Comparison of ENCODE assay signal across 10 mouse cellular contexts in genomic region chr2:120129252-120129908, GRCm38 (mm10). TPM values are rescaled to one million over a fixed set of nuclear protein-coding genes. Genes with fewer than 3 reads are reported as not detected.
DNase-seq lines count a peak whose midpoint lies in the region; ATAC-seq and TF ChIP-seq lines count a peak whose summit lies in the region.
"Had no signal": no experiment of that assay in that cellular context is flagged by ENCODE, and none has a peak within 500 bp of the region (broad histone marks: within the 10 kb centered on the region; RNA-seq: fewer than 3 reads in every experiment).

No protein-coding gene starts in this region.

- H3K9me3 ChIP-seq in liver, embryonic 12.5 days (replicated peaks): no peaks in the 10 kb centered on the region
- no peaks in the 10 kb centered on the region for H3K9me3 ChIP-seq in embryonic facial prominence, embryonic 13.5 days

- H3K4me3 ChIP-seq in heart, adult 2 months: no peak overlapping the region
- no peak overlapping the region for H3K4me3 ChIP-seq in liver, adult 2 months (ENCODE audit: insufficient read depth, low read depth, low read length)
- H3K4me3 ChIP-seq in liver, embryonic 12.5 days: no peak overlapping the region
- H3K4me3 ChIP-seq in embryonic facial prominence, embryonic 13.5 days: no peak overlapping the region
- no peak overlapping the region for H3K4me3 ChIP-seq in macrophage (ENCODE audit: inconsistent target)
- no peak overlapping the region for H3K4me3 ChIP-seq in thymus, adult 2 months (ENCODE audit: control insufficient read depth, insufficient read depth, low read length)

- no peak for DNase-seq in heart, adult 2 months
- no peak for DNase-seq in heart, postnatal 36 days
- DNase-seq in liver, adult 2 months (ENCODE audit: extremely low read depth, low read depth, low spot score): no peak
- DNase-seq in embryo, embryonic 11 days: no peak
- DNase-seq in thymus, adult 2 months: no peak
- DNase-seq: left cerebral cortex, postnatal 4 days had no signal

- H3K9ac ChIP-seq in heart, adult 2 months (ENCODE audit: low read depth, low read length): peak overlapping the region; percentile 61
- no peak overlapping the region for H3K9ac ChIP-seq in liver, adult 2 months (ENCODE audit: low read depth, low read length)
- H3K9ac ChIP-seq in liver, embryonic 12.5 days: no peak overlapping the region
- no peak overlapping the region for H3K9ac ChIP-seq in embryonic facial prominence, embryonic 13.5 days

- no peak for ATAC-seq in liver, embryonic 12.5 days
- no peak for ATAC-seq in embryonic facial prominence, embryonic 13.5 days (ENCODE audit: insufficient number of reproducible peaks, insufficient read depth, low FRiP score, low TSS enrichment, low read depth)
- ATAC-seq: inflammation-experienced regulatory T-cells, adult 6 months had no signal

- no peak overlapping the region for H3K4me2 ChIP-seq in liver, embryonic 12.5 days
- no peak overlapping the region for H3K4me2 ChIP-seq in embryonic facial prominence, embryonic 13.5 days

- H3K27ac ChIP-seq in heart, adult 2 months: peak overlapping the region; percentile 88
- 0 out of 2 replicates have a peak overlapping the region, but pooled peaks have one; percentile 38 for H3K27ac ChIP-seq in liver, adult 2 months (replicated peaks; ENCODE audit: insufficient read depth, low read depth, low read length)
- H3K27ac ChIP-seq in liver, embryonic 12.5 days: no peak overlapping the region
- H3K27ac ChIP-seq in embryonic facial prominence, embryonic 13.5 days: peak overlapping the region; percentile 57; the same call in 1 of the 2 replicates
- peak overlapping the region; percentile 84 for H3K27ac ChIP-seq in macrophage
- H3K27ac ChIP-seq in thymus, adult 2 months (ENCODE audit: control insufficient read depth, insufficient read depth, low read length): no peak overlapping the region

- no peaks in the 10 kb centered on the region for H3K27me3 ChIP-seq in heart, adult 2 months (ENCODE audit: control insufficient read depth, insufficient read depth, low read length)
- no peaks in the 10 kb centered on the region for H3K27me3 ChIP-seq in liver, adult 2 months (ENCODE audit: control insufficient read depth, insufficient read depth, low read length)
- H3K27me3 ChIP-seq in liver, embryonic 12.5 days (replicated peaks): no peaks in the 10 kb centered on the region
- no peaks in the 10 kb centered on the region for H3K27me3 ChIP-seq in embryonic facial prominence, embryonic 13.5 days
- no peaks in the 10 kb centered on the region for H3K27me3 ChIP-seq in thymus, adult 2 months (ENCODE audit: control insufficient read depth, insufficient read depth, low read length)

- H3K36me3 ChIP-seq in heart, adult 2 months (ENCODE audit: control insufficient read depth, insufficient read depth, low read length): peaks cover 60% of the 10 kb centered on the region
- H3K36me3 ChIP-seq in liver, adult 2 months (ENCODE audit: control insufficient read depth, insufficient read depth, low read length): no peaks in the 10 kb centered on the region
- H3K36me3 ChIP-seq in liver, embryonic 12.5 days: peaks cover 12% of the 10 kb centered on the region; the same call in 1 of the 2 replicates
- no peaks in the 10 kb centered on the region for H3K36me3 ChIP-seq in embryonic facial prominence, embryonic 13.5 days
- peaks cover 52% of the 10 kb centered on the region for H3K36me3 ChIP-seq in macrophage (ENCODE audit: inconsistent target)
- no peaks in the 10 kb centered on the region for H3K36me3 ChIP-seq in thymus, adult 2 months (ENCODE audit: control insufficient read depth, insufficient read depth, low read length)

- WGBS in heart, adult 2 months: 30% methylated on average over 8 of the region's 8 CpGs
- 67% methylated on average over 8 of the region's 8 CpGs for WGBS in liver, adult 2 months
- 52% methylated on average over 8 of the region's 8 CpGs for WGBS in liver, embryonic 12.5 days (ENCODE audit: insufficient replicate concordance)
- 68% methylated on average over 8 of the region's 8 CpGs for WGBS in embryonic facial prominence, embryonic 13.5 days
- WGBS in macrophage (ENCODE audit: missing documents): 85% methylated on average over 8 of the region's 8 CpGs
- WGBS in thymus, adult 2 months: 92% methylated on average over 8 of the region's 8 CpGs

- intact Hi-C loops in heart, adult 2 months (cut with DNase I): no loop called here
- intact Hi-C loops in heart, postnatal 36 days (cut with DNase I): loop anchor here (2.0 kb wide), 1 partner anchor 27 kb away; no protein-coding TSS in a partner anchor

- H3K4me1 ChIP-seq in heart, adult 2 months (ENCODE audit: control insufficient read depth, insufficient read depth, low read length): peaks cover 39% of the 10 kb centered on the region
- peaks cover 4% of the 10 kb centered on the region; the same call in 1 of the 2 replicates for H3K4me1 ChIP-seq in liver, adult 2 months (ENCODE audit: control insufficient read depth, insufficient read depth, low read length)
- peaks cover 25% of the 10 kb centered on the region for H3K4me1 ChIP-seq in liver, embryonic 12.5 days
- peaks cover 1% of the 10 kb centered on the region for H3K4me1 ChIP-seq in embryonic facial prominence, embryonic 13.5 days
- H3K4me1 ChIP-seq in thymus, adult 2 months (replicated peaks; ENCODE audit: control insufficient read depth, insufficient read depth, low read length): no peaks in the 10 kb centered on the region; the same call in 1 of the 2 replicates

- no peak for TF ChIP-seq POLR2A in heart, adult 2 months (IDR thresholded peaks at IDR 0.05; ENCODE audit: insufficient read depth, low read depth, low read length)
- no peak for TF ChIP-seq POLR2A in liver, adult 2 months (IDR thresholded peaks at IDR 0.05; ENCODE audit: extremely low read depth, insufficient read depth, low read length)
- no peak for TF ChIP-seq POLR2A in thymus, adult 2 months (IDR thresholded peaks at IDR 0.05; ENCODE audit: control insufficient read depth, extremely low read depth, insufficient read depth, low read length, poor library complexity)

- H3K79me2 ChIP-seq in heart, adult 2 months (replicated peaks; ENCODE audit: control insufficient read depth, insufficient read depth, low read length): no peaks in the 10 kb centered on the region; the same call in 1 of the 2 replicates
- no peaks in the 10 kb centered on the region for H3K79me2 ChIP-seq in liver, adult 2 months (ENCODE audit: control insufficient read depth, insufficient read depth, low read length)
- peaks cover 100% of the 10 kb centered on the region for H3K79me2 ChIP-seq in macrophage (ENCODE audit: inconsistent target)

- no peak for TF ChIP-seq CTCF in heart, adult 2 months (IDR thresholded peaks at IDR 0.05)
- TF ChIP-seq CTCF in liver, adult 2 months (IDR thresholded peaks at IDR 0.05; ENCODE audit: low read depth, low read length): no peak
- no peak for TF ChIP-seq CTCF in thymus, adult 2 months (IDR thresholded peaks at IDR 0.05; ENCODE audit: borderline replicate concordance, control insufficient read depth, extremely low read depth, insufficient read depth, low read length, poor library complexity)

- TF ChIP-seq EP300 in heart, adult 2 months (IDR thresholded peaks at IDR 0.05; ENCODE audit: insufficient read depth, low read depth, low read length): 0 out of 2 replicates have a peak, but pooled peaks have one; percentile 34

RNA-seq across cellular contexts. Expression of gene Ehd4, which starts 25.0 kb away (rescaled TPM):
- total RNA-seq in heart, adult 2 months (2021): 100 to 1,000 TPM; 330 to 373 TPM
- polyA plus RNA-seq in heart, adult 2 months (2012; rRNA removed): 213 and 279 TPM in 2 replicates
- 100 to 1,000 TPM; 372 to 460 TPM for total RNA-seq in heart, postnatal 36 days (2021)
- 5.4 and 7.4 TPM in 2 replicates for total RNA-seq in liver, adult 2 months (2014; rRNA removed)
- polyA plus RNA-seq in liver, adult 2 months (2012; rRNA removed): 2.7 and 2.9 TPM in 2 replicates
- polyA plus RNA-seq in liver, embryonic 12.5 days (2016; fragmentation: Nextera tagmentation; extraction: Ambion mirVana): 27.2 and 28.7 TPM in 2 replicates
- polyA plus RNA-seq in embryonic facial prominence, embryonic 13.5 days (2015; fragmentation: Nextera tagmentation; extraction: Ambion mirVana): 22.9 and 23.7 TPM in 2 replicates
- 100 to 1,000 TPM in 13 of 26 experiments, 10 to 100 TPM in 13; 30.2 to 195 (median 102) TPM for total RNA-seq in macrophage (2018; cell fraction: chromatin; rRNA removed)
- 100 to 1,000 TPM; 274 to 430 (median 371) TPM for total RNA-seq in macrophage (2018; cell fraction: cytosol; rRNA removed)
- 100 to 1,000 TPM in 25 of 26 experiments, 10 to 100 TPM in 1; 98.0 to 295 (median 201) TPM for total RNA-seq in macrophage (2018; cell fraction: nucleus; rRNA removed)
- polyA plus RNA-seq in macrophage (2018): 253 to 336 TPM (median 297 TPM) in 3 replicates
- polyA plus RNA-seq in thymus, adult 2 months (2012; rRNA removed): 17.6 and 24.3 TPM in 2 replicates

Comparison
In these comparisons a context has a peak if more than half of its experiments do, and no peak if none do; other contexts are left out.
1. H3K27ac ChIP-seq: peak in heart, adult 2 months (single experiment), liver, adult 2 months (single experiment), embryonic facial prominence, embryonic 13.5 days (single experiment) and macrophage (single experiment); none in liver, embryonic 12.5 days (single experiment) and thymus, adult 2 months (single experiment).